Mouse (Mus musculus) heart, postnatal 0 days (tissue): ENCODE results near the gene Cypt3.

ENCODE experiments used
- CTCF ChIP-seq: IDR thresholded peaks from 2 replicates; pipeline ENCODE4 v1.5.1; 2016; ENCODE audit warnings: antibody characterized with exemption, control low read depth, low read depth
- EP300 ChIP-seq: IDR thresholded peaks from 2 replicates; pipeline ENCODE4 v1.6.1; 2016; ENCODE audit warnings: antibody characterized with exemption, low read depth

- no peak for TF ChIP-seq CTCF
- TF ChIP-seq EP300 = no peak
Observed at GRCm38 (mm10) chrX:153564650-153565049, 6.3 kb downstream of the Cypt3 start.
